Mouse (Mus musculus) testis, adult 2 months (tissue): ENCODE results near the gene Cript.
A peak's percentile ranks its signal among the peaks of the same experiment; 100 is the strongest.

Experiments used
- CTCF ChIP-seq: fragments of 200-500 bp; IDR thresholded peaks from 2 replicates; pipeline ENCODE4 v1.5.1; 2012; ENCODE audit warnings: low read depth, mild to moderate bottlenecking, inconsistent platforms, low read length, moderate library complexity; ENCODE audit not compliant: control insufficient read depth, insufficient read depth, insufficient replicate concordance
- POLR2A ChIP-seq: fragments of 200-500 bp; IDR thresholded peaks from 2 replicates; pipeline ENCODE4 v1.6.1; 2012; ENCODE audit warnings: low read depth, mild to moderate bottlenecking, inconsistent platforms, low read length, moderate library complexity; ENCODE audit not compliant: control insufficient read depth

- peak; percentile 100 for TF ChIP-seq CTCF
- no peak for TF ChIP-seq POLR2A
Observed at GRCm38 (mm10) chr17:87044364-87044763, 19.0 kb downstream of the Cript start.
